Mouse (Mus musculus): ENCODE results near the gene Sobp. TPM values are rescaled to one million over a fixed set of nuclear protein-coding genes. Genes with fewer than 3 reads are reported as not detected.

The Sobp gene
- polyA plus RNA-seq, 1 experiment: 26.0 TPM

DNA sequence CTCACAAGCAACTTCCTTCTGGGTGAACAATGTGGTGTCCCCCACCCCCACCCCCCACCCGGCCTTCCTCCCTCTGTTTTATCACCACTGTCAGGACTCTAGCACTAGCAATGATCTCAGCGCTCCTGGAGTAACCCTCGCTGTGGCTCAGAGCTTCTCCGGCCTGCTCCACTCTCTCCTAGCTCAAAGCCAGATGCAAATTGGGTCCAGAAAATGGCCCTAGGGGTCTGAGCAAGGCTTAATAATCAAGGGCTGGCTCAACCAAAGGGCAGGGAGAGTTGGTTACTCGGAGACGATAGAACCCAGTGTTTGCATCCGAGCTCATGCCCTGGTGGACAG is 136.9 kb downstream of the Sobp start:
- no peak for DNase-seq (ENCODE audit: extremely low spot score in 1 of 2, low spot score in 1 of 2)

DNA sequence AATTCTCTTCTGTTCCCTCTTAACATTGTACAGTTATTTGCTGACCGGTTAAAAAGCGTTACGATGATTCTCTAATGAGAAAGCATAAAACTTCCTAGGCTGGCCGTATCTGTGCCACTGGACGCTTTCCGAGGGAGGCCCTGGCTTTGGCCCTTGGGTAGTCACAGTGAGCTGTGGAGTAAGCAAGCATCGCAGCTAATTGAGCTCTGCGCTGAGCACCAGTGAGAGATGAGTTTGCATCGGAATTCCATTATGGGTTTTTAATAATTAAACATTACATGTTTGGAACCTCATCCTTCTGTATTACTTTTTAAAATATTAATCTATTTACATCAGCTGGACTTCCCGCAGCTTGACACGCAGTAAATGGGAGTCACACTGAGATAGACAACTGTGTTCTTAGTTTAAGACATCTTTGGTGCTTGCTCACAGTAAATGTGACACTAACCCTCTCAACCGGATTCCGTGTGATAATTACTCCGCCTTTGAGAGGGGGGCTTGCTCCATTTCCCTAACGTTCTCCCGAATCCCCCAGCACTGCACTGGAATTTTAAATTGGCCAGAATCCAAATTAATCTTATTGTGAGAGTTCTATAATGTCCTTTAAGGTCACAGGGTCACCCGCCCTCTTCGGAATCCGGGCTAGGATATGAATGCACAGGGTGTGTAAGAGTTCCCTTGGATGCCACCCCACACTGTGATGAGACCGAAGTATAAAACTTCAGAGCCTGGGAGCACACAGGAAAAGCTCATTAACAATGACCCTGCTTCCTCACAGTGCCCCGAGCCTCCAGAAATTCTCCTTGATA is 137.5 kb downstream of the Sobp start:
- no peak for DNase-seq (ENCODE audit: extremely low spot score in 1 of 2, low spot score in 1 of 2)

DNA sequence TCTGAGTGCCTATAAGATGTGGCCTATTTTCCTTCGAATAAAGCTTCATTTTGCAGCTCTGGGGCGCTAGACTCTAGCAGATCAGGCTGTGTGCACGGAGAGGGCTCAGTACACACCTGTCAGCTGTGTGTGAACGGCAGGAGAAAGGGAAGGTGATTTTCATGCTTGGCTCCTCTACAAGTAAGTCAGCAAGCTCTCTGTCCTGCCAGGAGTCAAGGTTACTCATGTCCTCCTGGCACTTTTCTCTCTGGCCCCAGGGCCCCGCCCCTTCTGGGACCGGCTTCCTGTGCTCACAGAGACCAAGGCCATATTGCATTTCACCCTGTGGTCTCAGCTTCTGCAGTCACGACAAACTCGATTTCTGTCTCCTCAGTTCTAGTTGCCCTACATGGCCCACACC is 138.8 kb downstream of the Sobp start:
- DNase-seq (ENCODE audit: extremely low spot score in 1 of 2, low spot score in 1 of 2): no peak

DNA sequence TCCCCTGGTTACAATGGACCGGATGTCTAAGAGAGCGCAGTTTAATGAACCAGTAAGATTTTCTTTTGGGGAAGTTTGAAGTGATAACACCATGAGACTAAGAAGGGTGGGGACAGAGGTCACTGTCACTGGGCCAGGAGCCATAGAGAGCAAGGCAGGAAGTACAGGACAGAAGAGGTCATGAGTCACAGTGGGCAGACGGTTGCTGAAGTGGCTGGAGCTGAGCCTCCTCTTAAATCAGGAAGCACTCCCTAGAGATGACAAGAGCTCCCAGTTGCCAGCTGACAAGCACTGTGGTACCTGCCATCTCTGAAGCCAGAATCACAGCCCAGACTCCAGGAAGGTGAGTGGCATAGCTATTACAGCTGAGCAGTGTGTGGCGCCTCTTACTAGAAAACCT is 139.5 kb downstream of the Sobp start:
- no peak for DNase-seq (ENCODE audit: extremely low spot score in 1 of 2, low spot score in 1 of 2)

DNA sequence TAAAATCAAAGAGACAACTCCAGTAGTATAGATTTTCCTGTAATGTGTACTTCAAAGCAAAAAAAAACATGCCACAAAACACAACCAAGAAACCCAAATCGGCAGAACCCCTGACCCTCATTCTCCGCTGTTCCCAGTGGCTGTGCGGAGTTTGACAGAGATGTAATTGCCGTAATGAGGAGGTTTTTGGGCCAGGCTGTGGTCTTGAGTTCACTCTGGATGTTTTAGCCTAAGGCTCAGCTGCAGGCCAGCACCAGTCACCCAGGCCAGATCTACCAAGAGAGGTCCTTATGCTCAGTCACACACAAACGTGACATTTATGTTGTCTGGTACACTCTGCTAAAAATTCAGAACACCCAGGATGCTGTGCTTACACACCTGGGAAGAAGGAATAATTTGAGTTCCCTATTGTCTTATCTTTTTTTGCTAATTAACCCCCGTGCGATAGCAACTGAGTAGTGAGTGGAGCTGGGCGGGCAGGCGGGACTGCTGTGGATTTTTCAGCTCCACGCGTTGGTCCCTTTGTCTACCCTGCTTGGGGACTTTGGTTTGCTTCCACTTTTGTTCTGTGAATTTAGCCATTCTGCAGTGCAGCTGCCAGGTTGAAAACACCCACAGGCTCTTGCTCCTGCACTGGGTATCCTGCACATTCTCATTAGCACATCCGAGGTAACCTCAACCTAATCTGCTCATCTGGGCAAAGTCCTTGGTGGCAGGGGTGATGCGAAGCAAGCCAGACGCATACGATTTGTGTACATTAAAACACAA is 140.7 kb downstream of the Sobp start:
- no peak for DNase-seq (ENCODE audit: extremely low spot score in 1 of 2, low spot score in 1 of 2)

DNA sequence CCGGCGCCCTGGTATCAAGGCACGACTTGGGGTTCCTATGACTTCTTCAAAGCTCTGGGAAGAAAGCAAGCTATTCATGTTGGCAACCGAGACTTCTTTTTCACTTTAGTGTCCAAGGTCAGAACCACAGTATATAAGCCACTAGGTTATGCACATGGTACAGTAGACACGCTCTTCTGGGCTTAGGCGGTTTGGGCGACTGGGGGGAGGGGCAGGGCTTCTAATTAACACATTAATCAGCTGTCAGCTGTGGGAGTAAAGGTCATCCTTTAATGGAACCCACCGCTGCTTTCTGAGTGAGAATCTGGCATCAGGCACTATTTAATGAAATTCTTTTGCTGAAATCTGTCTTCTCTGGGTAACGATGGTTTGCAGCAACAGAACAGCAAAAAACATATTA is 147.3 kb downstream of the Sobp start:
- no peak for DNase-seq (ENCODE audit: extremely low spot score in 1 of 2, low spot score in 1 of 2)

DNA sequence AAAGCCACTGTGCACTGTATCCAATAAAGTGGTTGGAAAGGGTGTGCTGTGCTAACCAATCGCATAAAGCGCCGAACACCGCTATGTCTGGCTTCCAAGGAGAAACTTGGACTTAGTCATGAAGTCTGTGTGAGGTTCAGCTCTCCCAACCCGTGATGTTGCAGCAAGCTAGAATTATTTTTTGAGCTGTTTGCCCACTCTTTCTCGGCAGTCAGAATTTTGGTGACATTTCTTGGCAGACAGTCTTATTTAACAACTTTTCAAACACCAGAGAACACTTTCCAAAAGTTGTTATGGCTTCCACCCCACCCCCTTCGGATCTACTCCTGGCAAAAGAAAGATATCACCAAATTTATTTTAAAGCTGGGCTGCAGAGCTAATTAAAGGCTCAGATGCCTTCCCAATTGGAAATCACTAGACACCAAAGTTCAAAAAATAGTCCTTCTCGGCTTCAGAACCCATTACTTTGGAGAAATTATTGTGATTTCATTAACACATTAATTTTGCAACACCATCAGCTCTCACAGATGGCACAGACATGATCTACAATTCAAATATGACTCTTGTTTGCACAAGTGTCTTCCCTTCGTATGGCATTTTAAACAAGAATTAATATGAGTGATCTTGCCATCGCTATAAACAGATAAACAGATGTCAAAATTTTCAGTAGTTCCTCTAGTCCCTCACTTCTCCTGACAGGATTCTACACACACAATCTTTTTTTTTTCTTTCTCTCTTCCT is 150.7 kb downstream of the Sobp start:
- DNase-seq (ENCODE audit: extremely low spot score in 1 of 2, low spot score in 1 of 2): peak; percentile 70

DNA sequence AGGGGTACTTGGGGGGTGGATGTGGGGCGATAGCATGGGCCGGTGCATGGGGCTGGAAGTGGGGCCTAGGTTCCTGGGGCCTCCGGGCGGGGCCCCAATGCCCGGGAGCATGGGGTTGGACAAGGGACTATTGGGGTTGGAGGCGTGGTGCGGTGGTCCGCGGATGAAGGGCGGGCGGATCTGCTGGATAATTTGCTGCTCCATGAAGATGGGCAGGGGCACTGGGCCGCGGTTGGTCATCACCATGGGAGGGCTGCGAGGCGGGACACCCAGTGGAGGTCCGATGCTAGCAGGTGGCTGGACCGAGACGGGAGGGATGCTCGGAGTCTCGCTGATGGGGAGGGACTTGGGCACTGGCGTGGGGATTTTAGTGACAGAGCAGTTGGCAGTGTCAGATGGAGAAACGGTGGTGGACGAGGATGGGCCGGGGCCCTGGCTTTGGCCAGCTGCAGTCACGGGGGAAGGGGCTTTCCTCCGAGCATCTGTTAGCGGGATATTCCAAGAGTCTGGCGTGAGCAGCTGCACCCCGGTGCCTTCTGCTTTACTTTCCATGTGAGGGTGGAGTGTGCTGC is 152.1 kb downstream of the Sobp start:
- no peak for DNase-seq (ENCODE audit: extremely low spot score in 1 of 2, low spot score in 1 of 2)

DNA sequence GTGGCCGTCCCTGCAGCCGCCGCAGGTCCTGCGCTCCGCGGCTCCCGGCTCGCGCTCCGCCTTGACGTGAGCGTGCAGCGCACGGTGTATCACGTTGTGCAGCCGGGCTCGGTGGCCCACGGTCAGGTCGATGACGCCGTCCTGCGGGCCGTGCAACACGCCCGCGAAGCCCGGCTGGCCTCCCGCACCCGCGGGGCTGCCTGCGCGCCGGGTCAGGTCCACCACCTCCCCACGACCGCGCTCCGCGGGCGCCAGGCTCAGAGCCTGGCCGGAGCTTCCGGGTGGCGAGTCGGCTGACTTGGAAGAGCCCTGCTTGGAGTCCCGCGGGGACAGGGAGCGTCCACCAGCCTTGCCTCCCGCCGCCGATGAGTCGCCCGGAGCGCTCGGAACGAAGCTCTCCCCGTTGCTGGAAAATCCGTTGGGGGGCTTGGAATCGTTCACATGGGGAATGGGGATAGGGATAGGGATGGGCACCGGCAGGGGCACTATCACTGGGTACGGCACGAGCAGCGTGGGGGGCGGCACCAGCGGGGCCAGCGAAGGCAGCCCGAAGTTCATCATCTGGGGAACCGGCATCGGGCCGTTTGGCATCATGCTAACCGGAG is 152.7 kb downstream of the Sobp start:
- no peak for DNase-seq (ENCODE audit: extremely low spot score in 1 of 2, low spot score in 1 of 2)

DNA sequence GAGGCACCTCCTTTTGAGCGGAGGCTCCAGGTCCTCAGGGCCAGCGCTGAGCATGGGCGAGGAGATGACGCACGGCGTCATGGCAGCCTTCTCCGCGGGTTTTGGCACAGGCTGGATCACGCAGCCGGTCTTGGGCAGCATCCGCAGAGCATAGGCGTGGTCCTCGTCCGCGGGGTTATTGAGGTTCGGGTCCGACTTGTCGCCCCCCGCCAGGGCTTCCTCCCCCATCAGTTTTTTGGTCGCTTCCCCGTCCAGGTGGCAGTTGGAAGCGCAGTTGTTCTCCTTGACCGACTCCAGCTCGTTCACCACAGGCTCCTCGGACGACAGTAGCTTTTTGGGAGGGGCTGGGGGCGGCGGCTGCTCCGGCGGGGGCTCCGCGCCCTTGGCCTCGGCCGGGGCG is 153.3 kb downstream of the Sobp start:
- no peak for DNase-seq (ENCODE audit: extremely low spot score in 1 of 2, low spot score in 1 of 2)

DNA sequence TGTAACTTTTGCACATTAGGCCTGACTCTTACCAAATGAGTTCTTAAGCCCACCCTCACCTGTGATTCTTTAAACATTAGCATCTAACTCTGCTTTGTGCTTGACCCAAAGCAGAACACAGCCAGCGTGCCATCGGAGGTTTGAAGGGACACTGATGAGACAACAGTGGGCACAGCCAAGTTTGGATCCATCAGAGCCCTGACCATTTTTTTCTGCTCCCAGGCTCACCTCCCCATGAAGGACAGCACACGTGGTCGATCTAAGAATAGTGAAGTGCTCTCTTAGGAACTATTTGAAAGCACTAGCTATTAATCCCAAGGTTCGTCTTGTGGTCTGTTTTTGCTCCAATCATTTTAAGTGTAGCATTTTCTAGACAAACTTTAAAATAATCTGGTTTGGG is 159.5 kb downstream of the Sobp start:
- no peak for DNase-seq (ENCODE audit: extremely low spot score in 1 of 2, low spot score in 1 of 2)

DNA sequence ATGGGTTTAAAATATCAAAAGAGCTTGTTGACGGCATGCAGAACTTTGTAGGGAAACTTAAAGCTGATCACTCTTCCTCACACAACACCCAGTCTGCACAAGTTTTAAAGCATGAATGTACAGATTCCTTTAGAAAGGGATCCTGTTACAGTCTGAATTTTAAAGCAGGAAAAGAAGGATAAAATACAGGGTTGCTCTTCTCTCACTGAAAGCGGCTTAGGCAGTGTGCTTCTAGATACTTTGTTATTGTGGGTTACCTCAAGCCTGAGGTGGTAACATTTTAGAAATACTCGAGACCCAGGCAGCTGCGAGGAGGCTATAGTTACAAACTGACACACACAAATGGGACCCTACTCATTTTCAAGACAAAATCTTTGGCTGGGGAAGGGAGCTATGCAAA is 160.0 kb downstream of the Sobp start:
- DNase-seq (ENCODE audit: extremely low spot score in 1 of 2, low spot score in 1 of 2): no peak

DNA sequence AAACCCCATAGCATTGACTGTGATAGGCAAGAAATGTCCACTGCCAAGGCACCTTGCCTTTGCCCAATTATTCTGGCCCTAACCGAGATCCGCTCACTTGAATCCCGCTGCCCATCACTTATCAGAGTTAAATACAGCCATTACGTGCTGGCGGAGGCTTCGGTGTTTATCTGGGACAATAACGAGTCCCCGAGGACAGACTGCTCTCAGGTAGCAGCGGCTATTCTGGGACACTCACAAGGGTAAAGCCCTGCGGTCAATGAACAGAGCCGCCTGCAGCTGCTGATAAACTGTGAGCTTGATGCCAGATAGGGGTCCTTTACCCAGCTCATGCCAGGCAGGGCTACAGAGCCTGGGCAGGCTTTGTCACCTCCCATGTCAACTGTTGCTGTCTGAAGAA is 166.2 kb downstream of the Sobp start:
- no peak for DNase-seq (ENCODE audit: extremely low spot score in 1 of 2, low spot score in 1 of 2)

DNA sequence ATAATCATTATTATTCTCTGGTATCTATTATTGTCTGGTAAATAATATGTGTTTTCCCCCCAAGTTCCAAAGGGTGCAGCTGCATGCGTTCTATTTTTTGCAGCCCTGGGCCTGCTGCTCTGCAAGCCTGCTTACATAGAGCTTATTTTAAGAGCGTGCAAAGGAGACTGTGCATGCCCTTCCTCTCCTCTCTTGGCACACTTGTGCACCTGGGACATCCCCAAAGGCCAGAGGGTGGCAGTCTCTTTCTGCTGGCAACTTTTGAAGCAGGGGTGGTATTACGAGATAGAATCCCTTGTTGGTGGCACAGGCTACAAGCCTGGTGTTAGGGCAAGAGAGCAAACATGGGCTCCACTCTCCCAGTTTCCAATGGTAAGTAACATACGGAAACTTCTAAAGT is 167.8 kb downstream of the Sobp start:
- DNase-seq (ENCODE audit: extremely low spot score in 1 of 2, low spot score in 1 of 2): no peak

DNA sequence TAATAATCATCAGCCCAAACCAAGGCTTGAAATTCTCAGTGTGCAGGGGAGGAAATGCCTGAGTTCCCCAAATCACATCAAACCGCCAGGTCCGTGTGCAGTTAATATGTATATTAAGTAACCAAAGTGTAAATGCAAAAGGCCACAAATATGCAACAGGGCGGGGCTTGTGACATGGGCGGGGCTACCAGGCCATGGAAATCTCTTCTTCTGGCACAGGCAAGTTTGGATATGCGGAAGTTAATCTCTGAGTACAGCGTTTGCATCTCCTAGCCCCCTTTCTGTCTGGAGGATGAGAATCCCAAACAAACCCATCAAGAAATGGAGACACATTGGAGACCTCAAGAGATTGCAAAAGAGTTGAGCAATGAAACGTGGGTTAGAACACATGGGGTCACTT is 168.7 kb downstream of the Sobp start:
- no peak for DNase-seq (ENCODE audit: extremely low spot score in 1 of 2, low spot score in 1 of 2)

DNA sequence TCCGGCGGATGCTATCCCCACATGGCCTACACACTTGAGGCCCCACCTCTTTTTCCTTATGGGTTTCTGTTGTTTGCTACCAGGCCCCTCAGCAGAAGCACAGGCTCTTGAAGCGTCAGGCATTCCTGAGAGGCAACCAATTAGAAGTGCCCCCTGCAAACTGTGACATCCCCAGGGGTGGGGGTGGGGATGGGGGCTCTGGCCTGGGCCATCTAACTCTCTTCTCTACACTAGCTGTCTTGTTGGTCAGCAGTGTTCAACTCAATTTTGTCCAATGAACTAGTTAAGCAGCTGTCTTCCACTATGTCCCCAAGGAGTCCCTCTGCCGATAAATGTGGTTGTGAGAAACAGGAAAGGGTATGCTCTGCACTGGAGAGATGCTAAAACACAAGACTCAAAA is 169.3 kb downstream of the Sobp start:
- no peak for DNase-seq (ENCODE audit: extremely low spot score in 1 of 2, low spot score in 1 of 2)

DNA sequence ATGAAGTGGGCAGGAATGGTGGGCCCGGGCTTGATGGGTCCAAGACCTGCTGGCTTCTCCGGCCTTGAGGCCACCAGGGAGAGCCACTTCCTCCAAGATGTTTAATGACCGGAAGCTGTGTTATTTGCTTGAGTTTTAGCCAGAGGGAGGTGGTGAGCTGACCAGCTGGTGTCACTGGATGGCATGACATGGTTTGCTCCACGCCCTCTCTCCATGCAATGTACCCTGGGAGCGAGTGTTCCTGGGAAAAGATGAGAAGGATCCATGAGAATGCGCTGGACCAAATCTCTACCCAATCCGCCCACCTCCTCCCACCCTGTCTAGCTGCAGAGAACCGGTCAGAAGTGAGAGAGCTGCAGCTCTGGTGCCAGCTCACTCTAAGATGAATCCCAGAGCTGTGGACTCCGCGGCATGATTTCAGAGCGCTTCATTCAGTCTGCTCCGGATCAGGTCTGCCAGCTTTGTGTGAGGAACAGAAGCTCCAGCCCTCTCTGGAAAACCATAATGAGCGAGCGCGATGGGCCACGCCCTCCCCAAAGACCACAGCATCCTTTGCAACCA is 170.1 kb downstream of the Sobp start:
- DNase-seq (ENCODE audit: extremely low spot score in 1 of 2, low spot score in 1 of 2): no peak

DNA sequence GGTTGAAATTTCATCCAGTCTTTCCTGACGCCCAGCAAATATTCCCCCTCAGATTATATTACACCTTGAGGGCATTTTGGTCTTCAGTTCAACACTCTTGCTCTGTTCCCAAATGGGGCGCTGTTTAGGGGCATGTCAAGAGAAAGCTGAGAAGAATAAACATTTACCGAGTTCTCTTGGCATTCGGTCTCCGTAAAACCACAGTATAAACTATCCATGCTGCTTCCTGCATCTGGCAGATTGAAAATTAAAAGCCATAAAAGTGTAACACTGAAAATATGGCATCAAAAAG is 170.9 kb downstream of the Sobp start:
- DNase-seq (ENCODE audit: extremely low spot score in 1 of 2, low spot score in 1 of 2): no peak

DNA sequence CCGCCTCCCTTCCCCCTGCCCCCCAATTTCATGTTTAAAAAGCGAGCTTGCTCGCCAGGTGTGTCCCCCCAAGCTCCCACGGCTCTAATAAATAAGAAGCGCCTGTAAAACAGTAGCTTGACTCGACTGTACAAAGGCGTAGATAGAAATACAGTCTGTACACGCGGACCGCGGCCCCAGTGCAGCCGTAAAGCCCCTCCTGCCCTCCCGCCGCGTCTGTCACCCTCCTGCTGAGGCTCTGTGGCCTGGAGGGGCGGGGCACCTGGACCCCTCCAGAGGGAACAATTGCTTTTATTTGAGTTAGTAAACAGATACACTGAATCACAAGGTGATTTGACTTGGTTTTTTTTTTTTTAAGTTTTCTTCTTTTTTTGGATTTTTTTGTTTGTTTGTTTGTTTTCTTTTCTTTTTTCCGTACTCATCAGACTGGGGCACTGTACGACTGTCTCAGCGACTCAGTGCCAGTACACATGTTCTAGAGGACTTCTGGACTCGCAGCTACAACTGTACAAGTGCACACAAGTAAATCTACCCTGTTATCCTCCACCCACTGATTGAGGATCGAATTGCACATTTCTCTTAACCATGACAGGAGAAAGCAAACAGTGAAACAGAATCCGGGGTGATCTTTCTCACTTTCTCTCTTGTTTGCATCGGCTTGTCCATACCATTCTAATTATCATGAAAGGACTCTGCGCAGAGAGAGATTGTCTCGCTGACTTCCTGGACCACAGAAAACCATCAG is 171.4 kb downstream of the Sobp start:
- no peak for DNase-seq (ENCODE audit: extremely low spot score in 1 of 2, low spot score in 1 of 2)

DNA sequence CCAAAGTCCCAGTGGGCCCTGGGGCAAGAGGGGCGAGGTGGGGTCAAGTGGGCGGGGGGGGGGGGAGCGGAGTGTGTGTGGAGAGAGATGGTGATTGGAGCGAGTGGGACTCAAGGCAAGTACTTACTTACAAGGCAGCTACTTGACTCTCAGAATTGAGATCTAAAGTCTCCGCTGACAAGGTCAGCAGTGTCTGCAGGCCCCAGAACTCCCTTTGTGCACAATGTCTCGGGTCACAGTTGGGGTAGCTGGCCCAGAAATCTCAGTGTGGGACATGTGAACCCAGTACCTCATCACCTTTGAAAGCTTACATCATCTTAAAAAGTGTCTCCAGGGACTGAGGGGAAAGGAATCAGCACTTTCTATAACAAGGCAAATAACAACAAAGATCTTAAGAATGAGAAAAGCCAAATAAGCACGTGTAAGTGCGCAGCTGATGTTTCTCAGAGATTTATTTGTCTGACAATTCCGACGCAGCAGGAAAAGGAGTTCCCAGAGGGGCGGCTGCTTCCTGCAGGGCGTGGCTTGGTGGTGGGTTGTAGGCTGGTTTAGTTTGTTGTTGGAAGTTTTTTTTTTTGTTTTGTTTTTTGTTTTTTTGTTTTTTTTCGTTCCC is 172.2 kb downstream of the Sobp start:
- no peak for DNase-seq (ENCODE audit: extremely low spot score in 1 of 2, low spot score in 1 of 2)
